Mouse (Mus musculus) spleen, embryonic (tissue): Measurements from ENCODE around the gene Tmem47.

ENCODE experiments used
- CTCF ChIA-PET: fragments of 350-600 bp; sonication (Branson Sonifier 250); formaldehyde crosslinking; loops from one replicate; lab custom pipeline; 2022; lab: Charles Lee

The Tmem47 gene

DNA sequence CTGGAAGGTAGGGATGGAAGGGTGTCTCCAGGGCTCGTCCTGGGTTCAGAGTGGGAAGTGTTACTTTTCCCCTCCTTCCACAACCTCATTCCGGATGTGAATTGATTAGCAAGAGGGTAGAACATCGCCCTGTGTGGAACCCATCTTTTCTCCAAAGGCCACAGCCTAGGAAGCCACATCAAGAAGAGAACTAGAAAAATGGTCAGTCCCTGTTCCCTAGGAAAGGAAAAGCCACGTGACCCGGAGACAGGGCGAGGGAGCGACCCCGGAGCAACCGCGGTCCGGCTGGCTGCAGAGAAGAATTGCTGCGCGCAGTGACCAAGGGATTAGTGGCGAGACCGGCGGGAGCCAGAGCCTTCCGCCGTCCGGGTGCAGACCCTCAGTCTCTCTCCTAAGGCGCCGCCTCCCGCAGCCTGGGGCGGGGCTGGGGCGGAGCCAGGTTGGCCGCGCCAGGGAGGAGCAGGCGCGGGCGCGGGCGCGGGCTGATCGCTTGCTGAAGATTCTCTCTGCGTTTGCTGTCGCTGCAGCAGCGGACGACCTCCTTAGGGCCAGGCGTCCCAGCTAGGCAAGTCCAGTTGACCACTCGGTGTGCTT lies at the start of gene Tmem47:
Gene Tmem47, plus strand, starts transcription at position 489 of the 594 bp plus-strand sequence.
- CTCF ChIA-PET = no interaction called here

DNA sequence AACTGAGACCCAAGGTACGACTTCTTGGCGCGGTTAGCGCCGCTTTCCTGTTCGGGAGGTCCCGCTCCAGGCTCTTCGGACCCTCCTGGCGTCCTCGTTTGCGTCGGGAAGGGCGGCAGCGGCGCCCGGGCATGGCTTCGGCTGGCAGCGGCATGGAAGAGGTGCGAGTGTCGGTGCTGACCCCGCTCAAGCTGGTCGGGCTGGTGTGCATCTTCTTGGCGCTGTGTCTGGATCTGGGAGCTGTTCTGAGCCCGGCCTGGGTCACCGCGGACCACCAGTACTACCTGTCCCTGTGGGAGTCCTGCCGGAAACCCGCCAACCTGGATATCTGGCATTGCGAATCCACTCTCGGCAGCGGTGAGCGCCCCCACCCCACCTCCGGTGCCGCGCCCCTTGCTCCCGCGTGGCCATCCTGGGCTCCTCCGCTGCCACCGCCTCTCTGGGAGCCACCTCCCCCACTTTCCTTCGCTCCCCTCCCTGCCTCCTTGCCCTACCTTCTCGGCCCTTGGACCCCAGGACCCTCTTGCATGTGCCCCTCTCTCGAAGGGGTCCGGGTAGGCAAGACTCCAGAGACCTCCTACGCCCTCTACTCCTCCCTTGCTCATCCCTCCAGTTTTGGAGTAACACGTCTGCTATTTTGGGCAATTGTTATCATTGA lies 435 bp downstream of the Tmem47 start:
- CTCF ChIA-PET = no interaction called here

DNA sequence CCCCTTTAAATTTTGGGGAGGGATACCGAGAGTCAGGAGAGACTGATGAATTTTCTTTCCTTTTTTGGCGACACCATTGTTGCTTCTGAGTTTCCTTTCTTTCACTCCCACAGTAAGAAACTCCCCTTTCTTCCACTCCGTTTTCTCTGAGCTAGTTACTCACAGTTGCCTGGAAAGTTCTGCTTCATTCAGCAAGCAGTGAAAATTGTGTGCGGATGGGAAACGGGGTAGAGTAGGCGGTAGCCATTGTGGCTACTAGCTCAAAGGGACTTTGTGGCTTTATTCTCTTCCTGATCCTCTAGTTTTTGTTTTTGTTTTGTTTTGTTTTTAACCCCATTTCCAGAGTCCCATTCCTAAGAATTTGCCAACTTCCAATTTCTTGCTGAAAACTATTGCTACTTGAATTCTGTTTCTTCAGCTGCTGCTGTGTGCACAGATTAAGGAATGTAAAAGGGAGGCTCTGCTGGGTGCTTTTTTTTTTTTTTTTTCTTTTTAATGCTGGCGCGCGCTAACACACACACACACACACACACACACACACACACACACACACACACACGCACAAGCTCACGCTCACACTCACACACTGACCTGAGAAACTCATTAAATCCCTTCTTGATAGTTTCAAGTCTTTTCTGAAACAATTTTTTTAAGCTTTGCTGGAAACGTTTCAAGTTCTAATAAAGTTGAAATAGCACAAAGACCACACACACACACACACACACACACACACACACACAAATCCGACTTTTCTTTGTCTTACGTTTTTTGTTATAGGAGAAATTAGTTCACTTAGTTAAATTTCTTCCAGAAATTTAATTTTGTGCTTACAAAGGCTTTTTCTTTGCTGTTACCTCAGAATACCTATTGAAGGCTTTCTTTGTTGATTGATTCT lies 1.5 kb downstream of the Tmem47 start:
- CTCF ChIA-PET = no interaction called here

DNA sequence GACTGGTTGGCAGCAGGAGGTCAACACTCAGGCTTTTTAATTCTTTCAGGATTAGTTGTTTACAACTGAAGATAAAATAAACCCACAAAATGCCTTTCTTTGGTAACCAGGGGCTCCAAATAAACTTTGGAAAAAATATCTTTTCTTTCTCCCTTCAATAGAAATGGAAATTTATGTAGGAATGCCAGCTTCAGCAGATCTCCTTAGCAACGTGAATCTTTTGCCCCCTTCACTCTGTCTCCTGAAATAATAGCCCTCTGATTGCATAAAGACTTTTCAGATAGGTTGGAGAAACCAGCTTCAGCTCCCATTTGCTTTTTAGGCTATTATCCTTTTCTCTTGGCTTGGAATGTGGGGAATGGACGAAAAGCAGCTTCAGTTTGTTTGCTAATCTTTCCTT lies 2.2 kb downstream of the Tmem47 start:
- CTCF ChIA-PET = no interaction called here

DNA sequence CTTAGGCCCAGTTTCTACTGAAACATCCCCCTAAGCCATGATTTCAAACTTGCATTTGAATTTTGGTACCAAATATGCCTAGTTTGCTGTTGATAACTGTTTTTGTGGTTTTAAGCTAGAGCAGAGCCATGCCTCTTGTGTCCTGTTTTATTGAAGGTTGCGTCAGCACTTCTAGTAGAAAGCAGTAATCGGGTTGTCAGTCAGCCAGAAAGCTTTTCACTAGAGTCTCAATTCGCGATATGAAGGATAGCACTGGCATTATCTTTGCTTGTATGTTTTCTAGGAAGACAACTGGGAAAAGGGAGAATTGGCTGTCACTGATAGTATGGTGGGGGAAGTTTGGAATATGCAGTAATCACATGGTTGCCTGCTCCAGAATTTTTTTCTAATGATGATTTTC lies 3.3 kb downstream of the Tmem47 start:
- CTCF ChIA-PET = no interaction called here

DNA sequence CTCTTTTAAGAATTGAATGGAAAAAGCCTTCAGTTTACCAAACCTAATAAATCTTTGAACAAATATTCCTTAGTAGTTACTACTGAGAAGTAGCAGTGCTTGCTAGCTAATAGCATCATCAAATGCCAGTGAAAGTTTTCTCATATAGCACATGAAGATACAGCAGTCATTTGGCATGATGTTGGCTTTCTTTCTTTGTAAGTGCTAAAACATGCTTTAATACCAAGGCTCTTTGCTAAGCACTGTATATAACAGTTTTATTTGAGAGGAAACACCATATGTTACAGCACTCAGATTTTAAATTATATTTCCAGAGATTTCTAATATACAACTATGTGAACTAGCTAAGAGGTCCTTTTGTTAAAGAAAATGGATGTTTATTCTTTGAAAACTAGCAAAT lies 8.0 kb downstream of the Tmem47 start:
- CTCF ChIA-PET = no interaction called here

DNA sequence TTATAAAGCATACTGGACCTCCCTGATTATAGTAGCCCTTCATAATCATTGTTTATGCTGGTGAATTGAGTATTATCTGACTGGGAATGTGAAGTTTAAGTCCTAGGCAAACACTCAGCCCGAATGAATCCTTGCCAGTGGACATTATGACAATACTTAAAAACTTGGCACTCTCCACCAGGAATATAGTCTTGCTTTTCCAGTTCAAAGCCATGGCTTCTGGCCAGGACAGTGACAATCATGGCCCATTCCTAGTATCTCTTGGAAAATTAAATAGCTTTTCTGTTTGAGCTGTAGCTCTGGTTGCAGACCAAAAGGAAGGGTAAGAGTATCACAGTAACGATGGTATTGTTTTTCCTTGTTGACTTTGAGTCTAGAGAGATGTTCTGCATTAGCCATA lies 10.5 kb downstream of the Tmem47 start:
- CTCF ChIA-PET = no interaction called here

DNA sequence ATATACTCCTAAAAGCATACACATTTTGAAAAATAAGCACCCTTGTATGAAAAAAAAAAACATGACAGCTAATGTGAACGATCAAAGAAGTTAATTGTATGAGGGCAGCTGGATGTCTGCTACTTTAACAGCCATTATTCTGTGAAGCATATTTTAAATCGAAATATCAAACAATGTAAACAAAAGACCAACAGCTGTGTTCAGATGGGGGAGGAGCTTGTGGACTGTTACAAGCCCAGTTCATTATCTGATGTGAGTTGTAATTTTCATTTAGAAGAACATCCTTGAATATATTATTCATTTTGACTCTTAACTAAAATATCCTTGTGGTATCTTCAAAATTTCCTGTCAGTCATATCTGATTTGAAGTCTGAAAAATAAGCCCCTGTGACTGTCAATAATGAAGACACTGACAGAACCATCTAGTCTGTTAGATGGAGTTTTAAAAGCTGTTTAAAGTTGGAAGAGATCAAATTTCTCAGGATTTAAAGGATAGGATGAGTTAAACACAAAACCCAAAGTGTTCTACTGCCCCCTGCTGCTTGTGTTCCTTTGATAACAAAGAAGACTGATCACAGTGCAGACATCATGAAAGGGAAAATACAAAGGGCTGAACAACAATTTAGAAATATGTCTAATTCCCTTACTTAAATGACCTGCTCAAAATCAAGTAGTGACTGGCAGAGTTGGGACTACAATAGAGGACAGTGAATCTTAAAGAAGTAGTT lies 14.7 kb downstream of the Tmem47 start:
- CTCF ChIA-PET = no interaction called here

DNA sequence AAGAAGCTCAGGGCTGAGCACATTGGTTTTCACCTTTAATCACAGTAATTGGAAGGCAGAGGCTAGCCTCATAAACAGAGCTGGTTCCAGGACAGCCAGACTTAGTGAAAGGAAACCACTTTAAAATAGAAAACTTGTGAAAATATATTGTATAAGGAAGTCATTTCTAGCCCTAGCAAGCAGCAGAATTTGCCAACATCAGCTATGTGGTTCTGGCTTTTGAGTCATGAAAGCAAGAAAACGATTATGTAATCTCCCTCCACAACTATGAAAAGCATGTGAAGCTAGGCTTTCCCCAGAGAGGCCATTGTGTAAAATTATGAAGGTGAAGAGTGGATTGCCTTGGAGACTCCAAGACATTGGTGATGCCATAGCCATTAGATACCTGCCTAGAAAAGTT lies 76.9 kb downstream of the Tmem47 start:
- CTCF ChIA-PET = no interaction called here
